Mouse (Mus musculus): ENCODE data around the gene Eif4e. TPM values are rescaled to one million over a fixed set of nuclear protein-coding genes. Genes with fewer than 3 reads are reported as not detected.

Eif4e gene
- polyA plus RNA-seq, 1 experiment from 2014 or later, result 134 TPM

GRCm38 (mm10) chr3:138499854-138500740, 25.9 kb upstream of the Eif4e start:
- Histone ChIP-seq H3K36me3 (ENCODE audit: control insufficient read depth, insufficient read depth) (no peaks in the 10 kb centered on the region), H3K4me3 (ENCODE audit: low read depth, low read length) (no peak overlapping the region), H3K4me2 (replicated peaks; ENCODE audit: low read depth) (no peak overlapping the region), H3K27ac (ENCODE audit: low read depth, low read length) (no peak overlapping the region), H3K9me3 (ENCODE audit: control insufficient read depth) (no peaks in the 10 kb centered on the region), H3K9ac (ENCODE audit: low read depth, low read length) (no peak overlapping the region), H3K27me3 (replicated peaks; ENCODE audit: control insufficient read depth, insufficient read depth, low read length) (no peaks in the 10 kb centered on the region), H3K4me1 (replicated peaks; ENCODE audit: control insufficient read depth, insufficient read depth, low read length) (no peaks in the 10 kb centered on the region)
- WGBS, result 72% methylated on average over 15 of the region's 15 CpGs
- ATAC-seq, result no peak
- no peak for TF ChIP-seq CTCF (IDR thresholded peaks at IDR 0.05; ENCODE audit: low read depth)

GRCm38 (mm10) chr3:138503754-138504153, 22.2 kb upstream of the Eif4e start:
- Histone ChIP-seq H3K9ac (ENCODE audit: low read depth, low read length) (no peak overlapping the region), H3K9me3 (ENCODE audit: control insufficient read depth) (no peaks in the 10 kb centered on the region), H3K4me1 (replicated peaks; ENCODE audit: control insufficient read depth, insufficient read depth, low read length) (no peaks in the 10 kb centered on the region), H3K4me3 (ENCODE audit: low read depth, low read length) (no peak overlapping the region), H3K27me3 (replicated peaks; ENCODE audit: control insufficient read depth, insufficient read depth, low read length) (0 out of 2 replicates have a peak, but pooled peaks cover 4% of the 10 kb centered on the region), H3K4me2 (replicated peaks; ENCODE audit: low read depth) (no peak overlapping the region), H3K36me3 (ENCODE audit: control insufficient read depth, insufficient read depth) (no peaks in the 10 kb centered on the region), H3K27ac (ENCODE audit: low read depth, low read length) (no peak overlapping the region)
- no peak for TF ChIP-seq CTCF (IDR thresholded peaks at IDR 0.05; ENCODE audit: low read depth)
- WGBS, result 88% methylated on average over 11 of the region's 11 CpGs
- ATAC-seq, result no peak

- 51% methylated on average over 6 of the region's 6 CpGs for WGBS
- H3K4me2 ChIP-seq (replicated peaks; ENCODE audit: low read depth), result no peak overlapping the region
- H3K9ac ChIP-seq (ENCODE audit: low read depth, low read length), result no peak overlapping the region
- no peak for ATAC-seq
- no peak overlapping the region for H3K4me3 ChIP-seq (ENCODE audit: low read depth, low read length)
- no peaks in the 10 kb centered on the region for H3K4me1 ChIP-seq (replicated peaks; ENCODE audit: control insufficient read depth, insufficient read depth, low read length)
- peak; percentile 73 for TF ChIP-seq CTCF (IDR thresholded peaks at IDR 0.05; ENCODE audit: low read depth)
- H3K36me3 ChIP-seq (ENCODE audit: control insufficient read depth, insufficient read depth), result no peaks in the 10 kb centered on the region
- H3K27me3 ChIP-seq (replicated peaks; ENCODE audit: control insufficient read depth, insufficient read depth, low read length), result 0 out of 2 replicates have a peak, but pooled peaks cover 4% of the 10 kb centered on the region
- H3K27ac ChIP-seq (ENCODE audit: low read depth, low read length), result no peak overlapping the region
- H3K9me3 ChIP-seq (ENCODE audit: control insufficient read depth), result no peaks in the 10 kb centered on the region
Measured at GRCm38 (mm10) chr3:138506749-138507148, 19.2 kb upstream of the Eif4e start.

- Histone ChIP-seq H3K36me3 (ENCODE audit: control insufficient read depth, insufficient read depth) (no peaks in the 10 kb centered on the region), H3K4me3 (ENCODE audit: low read depth, low read length) (no peak overlapping the region), H3K27me3 (replicated peaks; ENCODE audit: control insufficient read depth, insufficient read depth, low read length) (0 out of 2 replicates have a peak, but pooled peaks cover 4% of the 10 kb centered on the region), H3K4me1 (replicated peaks; ENCODE audit: control insufficient read depth, insufficient read depth, low read length) (no peaks in the 10 kb centered on the region), H3K9ac (ENCODE audit: low read depth, low read length) (no peak overlapping the region), H3K4me2 (replicated peaks; ENCODE audit: low read depth) (no peak overlapping the region), H3K27ac (ENCODE audit: low read depth, low read length) (no peak overlapping the region), H3K9me3 (ENCODE audit: control insufficient read depth) (no peaks in the 10 kb centered on the region)
- TF ChIP-seq CTCF (IDR thresholded peaks at IDR 0.05; ENCODE audit: low read depth), result no peak
- no peak for ATAC-seq
- WGBS, result 86% methylated on average over 2 of the region's 2 CpGs
Measured at GRCm38 (mm10) chr3:138509581-138509980, 16.4 kb upstream of the Eif4e start.

- ATAC-seq, result peak; percentile 54; the same call in 1 of the 2 replicates
Measured at GRCm38 (mm10) chr3:138510471-138510870, 15.5 kb upstream of the Eif4e start.

GRCm38 (mm10) chr3:138513243-138513642, 12.7 kb upstream of the Eif4e start:
- no peak for TF ChIP-seq CTCF (IDR thresholded peaks at IDR 0.05; ENCODE audit: low read depth)
- WGBS, result 54% methylated on average over 12 of the region's 12 CpGs
- H3K9me3 ChIP-seq (ENCODE audit: control insufficient read depth), result no peaks in the 10 kb centered on the region
- H3K4me1 ChIP-seq (replicated peaks; ENCODE audit: control insufficient read depth, insufficient read depth, low read length), result no peaks in the 10 kb centered on the region
- no peak for ATAC-seq
- H3K36me3 ChIP-seq (ENCODE audit: control insufficient read depth, insufficient read depth), result no peaks in the 10 kb centered on the region
- H3K4me3 ChIP-seq (ENCODE audit: low read depth, low read length), result no peak overlapping the region
- H3K27me3 ChIP-seq (replicated peaks; ENCODE audit: control insufficient read depth, insufficient read depth, low read length), result no peaks in the 10 kb centered on the region
- H3K4me2 ChIP-seq (replicated peaks; ENCODE audit: low read depth), result no peak overlapping the region
- H3K27ac ChIP-seq (ENCODE audit: low read depth, low read length), result no peak overlapping the region
- no peak overlapping the region for H3K9ac ChIP-seq (ENCODE audit: low read depth, low read length)

More at GRCm38 (mm10) chr3:138510471-138510870, 15.5 kb upstream of the Eif4e start:
- H3K4me2 ChIP-seq (replicated peaks; ENCODE audit: low read depth), result no peak overlapping the region
- no peak for TF ChIP-seq CTCF (IDR thresholded peaks at IDR 0.05; ENCODE audit: low read depth)
- WGBS, result 37% methylated on average over 5 of the region's 5 CpGs
- 0 out of 2 replicates have a peak, but pooled peaks cover 2% of the 10 kb centered on the region for H3K27me3 ChIP-seq (replicated peaks; ENCODE audit: control insufficient read depth, insufficient read depth, low read length)
- no peaks in the 10 kb centered on the region for H3K9me3 ChIP-seq (ENCODE audit: control insufficient read depth)
- no peaks in the 10 kb centered on the region for H3K4me1 ChIP-seq (replicated peaks; ENCODE audit: control insufficient read depth, insufficient read depth, low read length)
- no peaks in the 10 kb centered on the region for H3K36me3 ChIP-seq (ENCODE audit: control insufficient read depth, insufficient read depth)
- H3K27ac ChIP-seq (ENCODE audit: low read depth, low read length), result no peak overlapping the region
- H3K4me3 ChIP-seq (ENCODE audit: low read depth, low read length), result no peak overlapping the region
- H3K9ac ChIP-seq (ENCODE audit: low read depth, low read length), result no peak overlapping the region

Measured in intestine, postnatal 0 days (tissue).